Mouse (Mus musculus) brain, embryonic 14.5 days (tissue): Measurements from ENCODE around the gene Nudcd2.

Source experiments
- CTCF ChIP-seq: fragments of 200-500 bp; IDR thresholded peaks from 2 replicates; pipeline ENCODE4 v1.5.1; 2012; ENCODE audit warnings: inconsistent platforms, mild to moderate bottlenecking, moderate library complexity, borderline replicate concordance; ENCODE audit not compliant: insufficient read depth, insufficient read length; ENCODE audit errors: extremely low read depth
- POLR2A ChIP-seq: fragments of 200-500 bp; IDR thresholded peaks from 2 replicates; pipeline ENCODE4 v1.6.1; 2012; ENCODE audit warnings: mild to moderate bottlenecking, inconsistent platforms, borderline replicate concordance; ENCODE audit not compliant: poor library complexity, insufficient read depth, insufficient read length, severe bottlenecking; ENCODE audit errors: extremely low read depth

GRCm38 (mm10) chr11:40753836-40754235 lies 20.4 kb downstream of the Nudcd2 start:
- no peak for TF ChIP-seq POLR2A
- TF ChIP-seq CTCF = no peak
